Mouse (Mus musculus) left cerebral cortex, postnatal 10 days (tissue): ENCODE measurements at regions not wholly inside any gene's neighbourhood (a gene's known extent, or its start where the extent isn't known, plus 50 kb on each side); places are given as distances from the start of the nearest gene placed in this dataset.

Source experiments
- DNase-seq, 2 experiments: peaks; one replicate each; pipeline ENCODE4 v3.0.0; 2021 to 2022; ENCODE audit warnings: low spot score in 2 of 2, mixed read lengths in 1 of 2; ENCODE audit errors: extremely low spot score in 1 of 2
- intact Hi-C: fragments of 180-260 bp; cut with DNase I; formaldehyde crosslinking; loops from one replicate; pipeline ENCODE4 v1.15.1; 2025

- DNase-seq = peak in 1 of 2 experiments; percentile 35
- intact Hi-C loops = no loop called here
These were observed 861.2 kb downstream of the Galc start for GRCm38 (mm10) chr12:97397850-97398581.

- intact Hi-C loops = no loop called here
- no peak for DNase-seq
These were observed 897.5 kb downstream of the Galc start for GRCm38 (mm10) chr12:97361804-97362203.

- intact Hi-C loops = no loop called here
- DNase-seq = peak; percentile 14 to 20
These were observed 898.6 kb downstream of the Galc start for GRCm38 (mm10) chr12:97360656-97361055.

GRCm38 (mm10) chr12:97326582-97326981 lies 932.7 kb downstream of the Galc start:
- DNase-seq = peak in 1 of 2 experiments; percentile 39
- intact Hi-C loops = no loop called here

- no peak for DNase-seq
- intact Hi-C loops = no loop called here
These were observed 946.8 kb downstream of the Galc start for GRCm38 (mm10) chr12:97312282-97313040.

GRCm38 (mm10) chr12:97278792-97279191 lies 980.5 kb downstream of the Galc start:
- no peak for DNase-seq
- intact Hi-C loops = no loop called here

GRCm38 (mm10) chr12:97278331-97278730 lies 980.9 kb downstream of the Galc start:
- no peak for DNase-seq
- intact Hi-C loops = no loop called here
